Mouse (Mus musculus) heart, postnatal 4 days (tissue): ENCODE results near the gene Cox7a1. TPM values are rescaled to one million over a fixed set of nuclear protein-coding genes. Genes with fewer than 3 reads are reported as not detected.
"Not testable (repeated sequence)": the region's sequence is repeated elsewhere in the genome, so short reads cannot be mapped to it uniquely, and the experiment has no call there.

Source experiments
- DNase-seq: peaks from one replicate; pipeline ENCODE4 v3.0.0; 2021
- total RNA-seq, 2 experiments: library from RNA; stranded (reverse); gene quantifications; 2 replicates each; pipeline ENCODE4 v1.2.3; 2021

The Cox7a1 gene
- 100 to 1,000 TPM; 693 to 795 TPM for total RNA-seq

DNA sequence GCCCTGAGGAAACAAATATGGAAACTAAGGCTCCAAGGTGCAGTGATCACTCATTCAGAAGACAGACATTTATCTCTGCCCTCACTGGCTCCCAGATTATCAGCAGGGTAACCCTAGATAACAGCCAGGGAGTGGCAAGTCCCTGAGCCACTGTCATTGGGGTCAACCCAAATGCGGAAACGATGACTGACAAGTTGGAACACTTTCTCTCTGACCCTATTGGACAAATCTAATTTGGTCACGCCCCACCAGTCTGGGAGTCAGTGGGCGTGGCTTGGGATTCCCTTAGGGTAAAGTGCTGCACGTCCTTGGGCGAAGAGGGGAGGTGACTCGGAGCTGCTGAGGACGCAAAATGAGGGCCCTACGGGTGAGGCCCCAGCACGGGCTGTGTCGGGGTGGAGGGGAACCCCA lies at the start of gene Cox7a1:
Cox7a1 (plus strand) TSS at position 266 of the 411 bp plus-strand sequence.
- peak; percentile 93 for DNase-seq

DNA sequence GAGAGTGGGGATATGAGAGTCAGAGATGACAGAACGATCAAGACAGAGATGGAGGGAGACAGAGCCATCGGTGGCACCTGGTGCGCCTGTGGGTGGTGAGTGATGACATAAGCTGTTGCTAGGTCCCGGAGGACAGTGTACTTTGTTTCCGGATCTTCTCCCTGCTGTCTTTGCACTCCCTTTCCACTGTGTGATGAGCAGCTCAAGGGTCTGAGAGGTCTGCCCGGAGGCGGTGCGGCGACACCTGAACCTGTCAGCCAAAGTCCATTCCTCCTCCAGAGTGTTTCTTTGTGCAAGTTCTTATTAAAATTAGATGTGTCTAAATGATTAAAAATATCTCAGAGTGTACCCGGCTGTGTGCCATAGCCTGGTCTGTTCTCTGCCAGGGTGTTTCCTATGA lies 47.1 kb upstream of the Cox7a1 start:
- no peak for DNase-seq

DNA sequence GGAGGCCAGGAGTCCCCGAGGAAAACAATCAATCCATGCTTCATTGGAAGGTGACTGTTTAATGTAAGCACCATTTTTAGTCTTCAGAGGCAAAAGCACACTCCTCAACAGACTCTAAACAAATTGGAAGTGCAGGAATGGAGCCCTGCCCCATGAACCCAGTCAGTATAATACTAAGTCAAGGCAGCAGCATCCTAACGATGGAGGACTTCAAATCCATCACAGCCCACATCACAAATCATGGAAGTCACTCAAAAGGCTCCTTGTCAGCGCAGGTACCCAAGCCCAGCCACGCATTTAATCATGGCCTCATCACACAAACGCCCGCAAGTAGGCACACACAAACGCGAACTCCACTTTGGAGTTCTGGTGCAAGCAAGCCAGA lies 40.8 kb upstream of the Cox7a1 start:
- no peak for DNase-seq

DNA sequence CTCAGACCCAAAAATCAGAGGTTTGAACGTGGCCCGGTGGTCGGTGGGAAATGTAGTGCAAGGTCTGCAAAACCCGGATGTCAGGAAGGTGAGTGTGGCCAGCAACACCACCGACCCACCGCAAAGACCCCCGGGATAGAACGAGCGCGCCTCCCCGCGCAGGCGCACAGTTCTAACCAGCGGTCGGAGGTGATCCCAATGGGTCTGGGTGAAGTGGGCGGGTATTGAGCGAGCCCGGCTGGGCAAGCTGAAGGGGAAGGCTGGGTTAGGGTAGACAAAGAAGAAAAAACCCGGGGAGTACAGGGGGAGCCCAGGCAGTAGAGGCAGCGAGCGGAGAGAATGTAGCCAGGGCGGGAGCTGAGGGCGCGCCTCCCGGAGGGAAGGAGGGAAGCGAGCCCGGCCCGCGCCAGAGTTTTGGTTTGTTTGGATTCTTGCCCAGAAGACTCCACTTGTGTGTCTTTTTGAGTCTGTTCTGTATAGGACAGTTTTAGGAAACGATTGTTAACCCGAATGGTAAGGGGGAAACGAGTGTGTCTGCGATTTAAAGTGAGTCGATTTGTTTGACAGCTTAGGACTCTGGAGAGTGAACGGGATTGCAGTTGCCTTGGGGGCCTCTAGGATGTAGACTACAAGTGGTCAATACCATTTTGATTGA lies 40.3 kb upstream of the Cox7a1 start:
- DNase-seq, result peak; percentile 84

DNA sequence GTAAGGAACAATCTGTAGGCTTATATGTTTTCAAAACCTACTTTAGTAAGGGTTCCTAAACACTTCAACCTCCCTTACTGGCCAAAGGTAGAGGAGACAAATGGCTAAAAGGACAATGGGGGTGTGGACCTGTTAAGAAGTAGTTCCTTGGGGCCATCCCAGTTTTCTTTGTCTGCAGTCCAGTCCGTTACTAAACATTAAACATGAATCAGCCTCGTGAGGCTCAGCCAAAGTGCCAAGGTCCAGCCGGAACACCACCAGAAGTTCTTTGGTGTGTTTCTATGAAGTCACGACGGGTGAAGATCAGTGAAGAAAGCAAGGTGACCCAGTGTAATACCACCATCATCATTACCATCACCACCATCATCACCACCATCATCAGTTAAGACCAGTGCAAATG lies 36.9 kb upstream of the Cox7a1 start:
- no peak for DNase-seq

DNA sequence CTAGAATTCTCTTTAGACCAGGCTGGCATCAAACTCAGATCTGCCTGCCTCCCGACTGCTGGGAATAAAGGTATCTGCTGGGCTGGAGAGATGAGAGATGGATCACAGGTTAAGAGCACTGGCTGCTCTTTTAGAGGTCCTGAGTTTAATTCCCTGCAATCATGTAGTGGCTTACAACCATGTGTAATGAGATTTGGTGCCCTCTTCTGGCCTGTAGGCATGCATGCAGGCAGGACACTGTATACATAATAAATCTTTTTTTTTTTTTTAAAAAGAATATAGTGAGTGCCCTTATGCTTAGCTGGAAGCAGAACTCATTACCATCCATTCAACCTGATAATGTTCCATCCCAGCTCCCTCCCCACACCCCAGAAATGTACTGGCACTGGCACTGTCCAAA lies 29.9 kb upstream of the Cox7a1 start:
- no peak for DNase-seq

DNA sequence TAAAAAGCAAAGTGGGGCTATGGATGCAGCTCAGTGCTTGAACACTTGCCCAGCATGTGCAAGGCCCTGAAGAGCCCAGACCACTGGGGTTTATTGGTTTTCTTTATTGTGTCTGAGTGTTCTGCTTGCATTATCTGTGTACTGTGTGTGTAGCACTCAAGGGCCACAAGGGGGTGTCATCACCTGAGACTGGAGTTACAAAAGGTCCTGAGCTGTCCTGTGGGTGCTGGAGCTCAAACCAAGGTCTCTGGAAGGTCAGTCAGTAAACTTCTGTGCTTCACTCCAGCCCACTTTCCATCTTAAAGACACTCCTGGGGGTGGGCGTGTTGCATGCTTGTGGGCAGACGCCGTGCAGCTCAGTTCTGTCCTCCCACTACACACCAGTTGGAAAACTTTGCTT lies 28.4 kb upstream of the Cox7a1 start:
- DNase-seq, result no peak

DNA sequence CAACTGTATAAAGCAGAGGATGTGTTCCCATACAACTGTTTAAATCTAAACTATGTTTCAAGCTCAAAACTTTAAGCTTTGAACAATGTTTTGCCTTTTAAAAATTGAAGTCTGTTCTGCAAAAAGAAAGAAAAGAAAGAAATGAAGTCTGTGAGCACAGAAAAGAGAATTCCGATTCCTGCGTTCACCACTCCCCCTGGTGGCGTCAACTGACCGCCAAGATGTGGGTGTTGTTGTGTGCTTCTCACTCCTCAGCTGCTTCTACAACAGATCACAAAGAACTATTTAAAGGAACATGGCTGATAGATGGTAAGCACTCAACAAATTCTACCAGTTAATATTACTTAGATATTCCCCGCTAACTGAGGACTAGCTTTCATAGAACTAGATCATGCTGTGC lies 20.8 kb upstream of the Cox7a1 start:
- DNase-seq, result no peak

DNA sequence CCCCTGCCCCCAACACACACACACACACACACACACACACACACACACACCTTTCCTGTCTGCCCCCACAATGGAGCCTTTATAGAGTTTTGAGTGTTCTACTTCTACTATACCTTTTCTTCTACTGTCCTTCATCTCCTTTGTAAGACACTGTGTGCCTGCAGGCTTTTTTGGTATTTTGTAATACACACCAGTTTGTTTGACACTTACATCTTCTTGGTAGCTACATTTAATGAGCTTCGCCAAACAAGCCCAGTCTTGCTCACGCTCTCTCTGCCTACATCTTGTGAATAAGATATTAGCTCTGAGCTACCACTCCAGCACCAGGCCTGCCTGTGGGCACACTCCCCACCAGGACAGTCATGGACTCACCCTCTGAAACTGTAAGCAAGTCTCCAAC lies 19.2 kb upstream of the Cox7a1 start:
- DNase-seq, result no peak

DNA sequence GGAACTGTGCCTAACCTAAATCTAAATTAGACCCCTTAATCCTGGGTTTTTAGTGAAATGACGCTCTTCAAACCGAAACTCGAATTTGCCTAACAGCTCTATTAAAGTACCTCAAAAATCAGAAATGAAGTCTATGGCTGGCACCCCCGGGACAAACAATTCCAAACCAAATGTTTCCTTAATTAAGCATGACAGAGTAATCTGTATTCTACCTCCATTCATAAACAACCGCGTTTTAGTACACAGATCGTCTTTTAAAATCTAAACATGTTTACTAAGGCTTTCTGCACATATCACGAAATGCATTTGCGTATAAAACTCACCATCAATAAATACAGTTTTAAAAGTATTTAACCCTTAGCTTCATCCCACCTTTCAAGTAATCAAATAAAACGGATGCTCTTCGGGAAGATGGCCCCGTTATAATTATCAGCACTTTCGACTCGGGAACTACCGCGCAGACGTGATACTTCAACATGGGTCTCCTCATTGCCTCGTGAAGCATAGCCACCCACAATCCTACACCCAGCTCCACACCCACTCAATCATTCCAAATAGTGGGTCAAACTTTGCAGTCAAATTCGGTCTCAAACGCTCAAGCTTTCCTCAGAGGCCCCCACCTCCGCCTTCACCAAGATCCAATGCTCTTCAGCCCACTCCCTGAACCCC lies 14.9 kb upstream of the Cox7a1 start:
- no peak for DNase-seq

DNA sequence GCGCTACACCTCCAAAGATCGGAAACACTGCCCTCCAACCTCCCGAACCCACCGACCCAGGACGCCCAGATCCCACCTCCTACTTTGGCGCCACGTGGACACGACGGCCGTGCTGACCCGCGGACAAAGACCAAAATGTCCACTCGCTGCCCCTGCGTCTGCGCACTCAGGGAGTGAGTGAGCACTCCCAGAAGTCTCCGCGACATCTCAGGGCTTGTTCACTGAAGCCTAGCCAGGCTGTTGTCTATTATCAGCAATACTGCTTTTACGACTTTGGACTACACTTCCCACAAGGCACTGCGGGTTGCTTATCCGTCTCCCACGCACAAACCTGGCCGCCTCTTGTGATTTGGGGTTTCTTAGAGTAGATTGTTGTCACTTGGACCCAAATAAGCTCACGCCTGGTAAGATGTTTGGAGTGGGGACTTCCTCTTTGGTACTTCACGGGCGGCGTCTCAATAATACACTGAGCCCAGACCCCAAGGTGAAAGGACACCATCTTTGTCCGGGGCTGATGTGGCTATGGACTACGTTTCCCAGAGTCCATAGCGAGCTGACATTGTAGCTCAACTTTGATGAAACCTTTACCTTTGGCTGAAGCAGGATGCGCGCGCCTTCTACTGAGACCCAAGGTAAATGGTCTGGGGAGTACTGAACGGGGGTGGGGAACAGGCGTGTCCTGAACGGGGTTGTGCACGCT lies 14.2 kb upstream of the Cox7a1 start, which contains the start of gene Zfp146:
Zfp146 (minus strand) TSS at position 168 of the 700 bp plus-strand sequence.
- peak; percentile 90 for DNase-seq

DNA sequence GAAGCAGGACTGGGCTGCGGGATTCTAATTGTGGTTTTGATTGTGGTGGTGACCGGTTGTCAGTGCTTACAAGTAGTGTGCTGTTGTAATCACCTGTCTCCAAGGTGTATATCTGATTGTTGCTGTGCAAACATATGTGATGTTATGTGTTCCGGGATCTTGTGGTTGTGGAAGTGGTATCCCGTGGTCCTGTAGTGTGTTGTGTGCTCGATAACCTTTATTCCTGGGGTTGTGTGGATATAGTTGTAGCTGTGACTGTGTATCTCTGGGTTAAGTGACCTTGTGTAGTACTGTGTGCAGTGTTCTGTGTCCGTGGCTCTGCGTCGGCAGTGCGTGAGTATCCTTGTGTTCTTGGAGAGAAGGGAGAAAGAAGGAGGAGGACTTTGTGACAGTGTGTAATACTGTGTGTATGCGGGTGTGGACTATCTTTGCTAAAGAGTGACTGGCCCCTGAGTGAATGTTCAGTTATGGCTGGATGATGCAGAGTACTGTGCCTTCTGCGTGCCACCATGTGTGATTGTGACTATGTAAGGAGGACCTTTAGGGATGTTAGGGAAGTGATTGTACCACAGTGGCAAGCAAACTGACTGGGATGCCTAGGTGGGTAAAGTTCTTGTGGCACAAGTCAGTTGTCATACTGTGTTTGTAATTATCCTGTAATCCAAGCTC lies 13.5 kb upstream of the Cox7a1 start:
- DNase-seq, result no peak

DNA sequence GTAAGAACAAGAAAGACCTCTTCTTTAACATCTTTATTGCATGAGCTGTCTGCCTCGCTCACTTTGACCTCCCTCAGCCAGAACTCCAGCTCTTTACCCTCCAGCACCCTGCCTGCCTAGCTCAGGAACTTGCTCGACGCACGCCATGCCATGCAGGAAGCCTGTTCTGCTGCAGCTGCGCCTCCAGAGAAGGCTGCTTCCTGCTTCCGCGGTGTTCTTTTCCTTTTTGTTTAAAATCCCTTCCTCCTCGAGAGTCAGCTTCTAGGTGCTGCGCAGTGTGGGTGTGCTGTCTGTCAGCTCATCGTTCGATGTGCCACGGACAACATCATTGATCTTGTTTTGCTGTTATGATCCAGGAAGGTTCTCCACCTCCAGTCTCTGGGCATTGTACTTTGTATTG lies 7.5 kb upstream of the Cox7a1 start:
- DNase-seq, result no peak

DNA sequence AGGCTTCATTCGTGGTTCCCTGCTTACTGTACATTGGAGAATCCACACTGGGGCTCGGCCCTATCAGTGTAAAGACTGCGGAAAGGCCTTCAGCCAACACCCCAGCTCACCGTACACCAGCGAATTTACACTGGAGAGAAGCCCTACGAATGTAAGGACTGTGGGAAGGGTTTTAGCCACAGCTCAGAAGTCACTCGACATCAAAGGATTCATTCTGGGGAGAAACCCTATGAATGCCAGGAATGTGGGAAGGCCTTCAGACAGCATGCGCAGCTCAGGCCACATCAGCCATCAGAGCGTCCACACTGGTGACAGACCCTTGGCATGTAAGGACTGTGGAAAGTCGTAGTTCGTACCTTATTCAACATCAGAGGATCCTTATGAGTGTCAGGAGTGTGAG lies 5.7 kb upstream of the Cox7a1 start:
- DNase-seq, result no peak

DNA sequence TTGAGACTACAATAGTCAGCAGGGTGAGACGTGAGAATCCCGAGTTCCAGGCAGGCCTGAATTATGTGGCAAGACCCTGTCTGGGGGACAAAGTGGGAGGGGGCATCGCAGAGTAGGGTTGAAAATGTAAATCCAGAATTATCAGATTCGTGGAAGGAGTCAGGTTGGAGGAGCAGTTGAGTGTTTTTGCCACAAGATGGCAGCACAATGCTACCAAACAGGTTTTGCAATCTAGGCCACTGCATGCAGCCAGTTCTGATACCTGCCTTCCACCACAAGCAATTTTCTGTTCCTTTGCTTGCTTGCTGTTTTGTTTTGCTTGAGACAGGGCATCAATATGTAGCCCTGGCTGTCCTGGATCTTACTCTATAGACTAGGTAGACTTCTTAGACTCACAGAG lies 2.6 kb upstream of the Cox7a1 start:
- peak; percentile 84 for DNase-seq

DNA sequence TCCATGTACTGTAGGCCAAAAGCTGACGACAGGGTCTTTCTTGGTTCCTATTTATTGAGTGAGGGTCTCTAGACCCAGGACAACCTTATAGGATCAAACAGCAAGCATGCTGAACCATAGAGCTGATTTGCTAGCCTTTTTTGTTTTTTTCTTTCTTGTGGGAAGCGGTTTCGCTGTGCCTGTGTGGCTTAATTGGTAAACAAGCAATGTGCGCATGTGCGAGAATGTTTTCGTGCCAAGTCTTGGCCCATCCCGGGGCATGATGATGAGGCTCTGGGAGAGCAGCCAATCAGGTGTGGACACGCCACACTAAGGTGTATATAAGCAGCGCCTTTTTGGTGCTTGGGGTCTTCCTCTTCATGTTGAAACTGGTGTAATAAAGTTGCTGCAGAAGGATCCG lies 2.0 kb upstream of the Cox7a1 start:
- not testable (repeated sequence) for DNase-seq

DNA sequence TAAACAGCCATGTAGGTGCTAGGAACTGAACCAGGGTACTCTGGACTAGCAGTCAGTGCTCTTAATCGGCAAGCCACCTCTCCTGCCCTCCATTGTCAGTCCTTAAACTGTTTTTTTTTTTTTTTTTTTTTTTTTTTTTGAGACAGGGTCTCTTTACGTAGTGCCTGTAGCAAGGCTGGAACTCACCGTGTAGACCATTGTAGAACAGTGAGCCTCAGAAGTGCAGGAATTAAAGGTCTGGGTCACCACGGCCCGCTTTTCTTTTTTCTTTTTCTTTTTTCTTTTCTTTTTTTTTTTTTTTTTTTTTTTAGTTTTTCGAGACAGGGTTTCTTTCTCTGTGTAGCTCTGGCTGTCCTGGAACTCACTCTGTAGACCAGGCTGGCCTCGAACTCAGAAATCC lies 755 bp upstream of the Cox7a1 start:
- DNase-seq, result not testable (repeated sequence)

DNA sequence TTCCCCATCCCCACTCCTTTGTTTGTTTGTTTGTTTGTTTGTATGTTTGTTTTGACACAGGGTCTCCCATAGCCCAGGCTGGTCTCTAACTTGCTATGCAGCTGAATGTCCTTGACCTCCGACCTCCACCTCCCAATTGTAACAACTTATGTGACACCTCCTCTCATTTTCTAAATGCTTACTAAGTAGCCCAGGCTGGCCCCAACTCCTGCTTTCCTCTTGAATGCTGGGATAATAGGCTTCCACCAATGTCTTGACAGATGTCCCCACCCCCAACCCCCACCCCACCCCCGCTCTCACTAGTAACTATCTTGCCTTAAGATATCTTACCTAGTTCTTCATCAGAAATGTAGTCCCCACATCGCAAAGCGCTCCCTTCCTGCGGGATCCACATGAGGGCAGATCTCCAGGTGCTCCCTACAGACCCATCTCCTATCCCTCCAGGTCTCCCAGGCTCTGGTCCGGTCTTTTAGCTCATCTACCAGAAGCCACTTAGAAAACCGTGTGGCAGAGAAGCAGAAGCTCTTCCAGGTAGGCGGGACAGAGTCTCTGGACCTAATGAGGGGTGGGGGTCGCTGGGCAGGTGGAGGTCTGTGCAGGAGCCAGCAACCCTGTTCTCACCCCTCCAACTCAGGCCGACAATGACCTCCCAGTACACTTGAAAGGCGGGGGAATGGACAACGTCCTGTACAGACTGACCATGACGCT lies 851 bp downstream of the Cox7a1 start:
- DNase-seq, result no peak

DNA sequence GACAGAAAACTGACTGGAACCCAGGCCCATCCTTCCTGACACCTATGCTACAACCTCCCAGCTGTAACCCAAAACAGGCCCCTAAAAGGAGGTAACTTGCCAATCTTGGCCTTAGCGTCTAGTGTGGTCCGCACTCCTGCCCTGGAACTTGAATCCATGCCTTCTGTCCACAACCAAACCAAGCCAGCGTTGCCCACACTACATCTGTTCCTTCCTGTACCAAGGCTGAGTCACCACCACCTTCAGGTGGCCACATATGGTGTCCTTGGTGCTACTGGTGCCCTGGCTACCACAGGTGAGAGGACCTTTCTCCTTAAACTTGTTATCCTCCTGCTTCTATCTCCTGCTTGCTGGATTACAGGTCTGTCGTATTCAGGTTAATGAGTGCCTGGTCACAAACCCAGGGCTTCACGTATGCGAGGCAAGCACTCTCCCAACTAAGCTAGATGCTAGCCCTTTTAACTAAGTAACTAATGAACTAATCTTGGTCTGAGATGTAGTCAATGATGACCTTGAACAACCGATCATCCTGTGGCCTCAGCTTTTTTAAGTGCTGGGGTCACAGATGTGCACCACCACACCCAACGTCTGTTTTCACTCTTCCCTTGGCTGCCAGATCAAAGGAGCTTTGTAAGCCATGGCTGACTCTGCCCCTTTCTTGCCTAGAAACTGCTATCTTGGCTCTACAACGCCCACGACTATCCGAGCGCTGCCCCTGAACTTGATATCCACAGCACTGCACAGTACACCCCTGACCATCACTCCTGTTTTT lies 4.6 kb downstream of the Cox7a1 start:
- DNase-seq, result no peak

DNA sequence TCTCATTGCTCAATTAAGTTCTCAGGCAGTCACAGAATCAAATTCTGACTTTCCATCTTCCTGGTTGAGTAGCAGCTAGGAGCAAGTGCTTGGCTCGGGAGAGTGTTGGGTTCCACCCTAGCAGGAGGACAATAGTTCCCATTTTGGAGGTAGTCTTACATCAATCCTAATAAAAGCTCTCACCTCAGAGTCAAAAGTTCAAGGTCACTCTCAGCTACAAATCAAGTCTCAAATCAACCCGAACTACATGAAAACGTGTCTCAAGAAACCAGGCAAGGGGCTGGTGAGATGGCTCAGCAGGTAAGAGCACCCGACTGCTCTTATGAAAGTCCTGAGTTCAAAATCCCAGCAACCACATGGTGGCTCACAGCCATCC lies 5.2 kb downstream of the Cox7a1 start:
- DNase-seq, result no peak

DNA sequence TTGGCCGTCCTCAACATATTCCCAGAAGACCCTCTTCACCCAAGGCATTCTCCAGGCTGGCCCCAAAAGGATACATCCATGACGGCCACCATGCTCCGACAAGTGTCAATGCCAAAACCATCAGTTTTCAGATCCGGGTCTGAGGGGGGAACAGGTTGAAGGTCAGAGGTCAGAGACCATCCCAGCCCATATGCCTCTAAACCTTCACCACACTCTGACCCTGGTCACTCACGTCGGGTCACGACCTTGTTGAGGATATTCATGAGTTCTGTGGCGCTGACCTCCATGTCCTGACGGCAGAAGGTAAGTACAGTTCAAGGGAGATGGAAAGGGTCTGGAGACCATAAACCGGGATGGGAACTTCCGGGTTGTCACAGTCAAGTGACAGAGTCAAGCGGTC lies 8.1 kb downstream of the Cox7a1 start:
- DNase-seq, result no peak

DNA sequence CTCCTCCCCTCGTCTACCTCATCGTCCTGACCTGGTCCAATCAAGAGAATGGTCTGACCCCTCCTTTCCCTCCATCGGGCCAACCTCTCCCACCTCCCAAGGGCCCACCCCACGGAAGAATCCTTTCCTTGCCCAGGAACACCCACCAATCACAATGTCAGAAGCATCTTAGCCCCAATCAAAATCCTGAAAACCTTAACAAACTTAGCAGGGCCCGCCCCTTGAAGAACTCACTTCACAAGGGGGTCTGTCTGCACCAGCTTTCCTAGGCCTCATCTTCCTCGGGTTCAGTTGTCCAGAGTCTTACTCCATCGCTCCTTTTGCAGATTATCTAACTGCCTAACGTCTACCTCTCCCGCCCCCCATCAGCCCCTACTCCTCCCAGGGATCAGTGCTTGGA lies 9.1 kb downstream of the Cox7a1 start:
- DNase-seq, result peak; percentile 26
